Mouse (Mus musculus) monocyte, adult 5-6 weeks (primary cell): Measurements from ENCODE around the gene Sec61g. TPM values are rescaled to one million over a fixed set of nuclear protein-coding genes. Genes with fewer than 3 reads are reported as not detected.
"Not testable (repeated sequence)": the region's sequence is repeated elsewhere in the genome, so short reads cannot be mapped to it uniquely, and the experiment has no call there.

Source experiments
- ATAC-seq: fragments of 153-309, 156-312 bp; replicated peaks from 2 replicates; pipeline ENCODE4 v1.8.0; 2017; ENCODE audit warnings: mild to moderate bottlenecking; ENCODE audit not compliant: low TSS enrichment, insufficient number of reproducible peaks, severe bottlenecking, poor library complexity, low FRiP score
- total RNA-seq: library from RNA; stranded (forward); fragments of 200-1000, 200-491, 200-594 nt; gene quantifications from 3 replicates; pipeline ENCODE4 v1.2.3, GENCODE M21; 2017

Gene Sec61g
- 26.0 to 62.3 TPM (median 41.2 TPM) in 3 replicates for total RNA-seq

GRCm38 (mm10) chr11:16508052-16508654 is at the start of gene Sec61g:
TSS of gene Sec61g (minus strand) at chr11:16508484.
- peak; percentile 100 for ATAC-seq

- no peak for ATAC-seq
Measured at GRCm38 (mm10) chr11:16546421-16547163, 38.3 kb upstream of the Sec61g start.

GRCm38 (mm10) chr11:16537379-16537778 is 29.1 kb upstream of the Sec61g start:
- ATAC-seq = no peak

GRCm38 (mm10) chr11:16534582-16535553 is 26.6 kb upstream of the Sec61g start:
- no peak for ATAC-seq

GRCm38 (mm10) chr11:16532877-16533276 is 24.6 kb upstream of the Sec61g start:
- ATAC-seq = no peak

GRCm38 (mm10) chr11:16528909-16529308 is 20.6 kb upstream of the Sec61g start:
- ATAC-seq = no peak

- no peak for ATAC-seq
Measured at GRCm38 (mm10) chr11:16528391-16528790, 20.1 kb upstream of the Sec61g start.

- no peak for ATAC-seq
Measured at GRCm38 (mm10) chr11:16527743-16528142, 19.5 kb upstream of the Sec61g start.

- no peak for ATAC-seq
Measured at GRCm38 (mm10) chr11:16526467-16526866, 18.2 kb upstream of the Sec61g start.

GRCm38 (mm10) chr11:16525724-16526123 is 17.4 kb upstream of the Sec61g start:
- ATAC-seq = no peak

GRCm38 (mm10) chr11:16524917-16525640 is 16.8 kb upstream of the Sec61g start:
- ATAC-seq = no peak

GRCm38 (mm10) chr11:16515081-16515480 is 6.8 kb upstream of the Sec61g start:
- not testable (repeated sequence) for ATAC-seq

- ATAC-seq = not testable (repeated sequence)
Measured at GRCm38 (mm10) chr11:16514221-16514620, 5.9 kb upstream of the Sec61g start.

GRCm38 (mm10) chr11:16507385-16508051 is 766 bp downstream of the Sec61g start:
- ATAC-seq = peak; percentile 6; the same call in 1 of the 2 replicates

- ATAC-seq = no peak
Measured at GRCm38 (mm10) chr11:16505999-16506398, 2.3 kb downstream of the Sec61g start.

- no peak for ATAC-seq
Measured at GRCm38 (mm10) chr11:16503150-16503549, 5.1 kb downstream of the Sec61g start.

GRCm38 (mm10) chr11:16502744-16503143 is 5.5 kb downstream of the Sec61g start:
- no peak for ATAC-seq
